Mouse (Mus musculus) liver, adult 2 months (tissue): Measurements from ENCODE around the gene Mef2d.

Source experiments
- CTCF ChIP-seq: fragments of 200-500 bp; IDR thresholded peaks from 2 replicates; pipeline ENCODE4 v1.5.1; 2011; ENCODE audit warnings: low read depth, low read length, control low read depth
- POLR2A ChIP-seq: fragments of 200-500 bp; IDR thresholded peaks from 2 replicates; pipeline ENCODE4 v1.6.1; 2011; ENCODE audit warnings: low read length, control low read depth; ENCODE audit not compliant: insufficient read depth; ENCODE audit errors: extremely low read depth

GRCm38 (mm10) chr3:88178986-88179385, 36.8 kb downstream of the Mef2d start:
- TF ChIP-seq CTCF, result no peak
- TF ChIP-seq POLR2A, result no peak
